18 mouse cellular contexts compared by ENCODE assay signal in genomic region chr5:99953883-99954282, GRCm38 (mm10). TPM values are rescaled to one million over a fixed set of nuclear protein-coding genes. Genes with fewer than 3 reads are reported as not detected.
DNase-seq lines count a peak whose midpoint lies in the region; ATAC-seq lines count a peak whose summit lies in the region.
"Had no signal": no experiment of that assay in that cellular context is flagged by ENCODE, and none has a peak within 500 bp of the region (broad histone marks: within the 10 kb centered on the region; RNA-seq: fewer than 3 reads in every experiment).

No protein-coding gene starts in this region.

- peak; percentile 31 for DNase-seq in brain, adult 2 months (ENCODE audit: low read depth, low spot score)
- peak; percentile 41 for DNase-seq in embryo, embryonic 11 days
- no peak for DNase-seq in frontal cortex, postnatal 36 days (ENCODE audit: low spot score in 2 of 2)
- DNase-seq in left cerebral cortex, adult 8-10 months (ENCODE audit: low spot score in 2 of 2), result no peak
- DNase-seq in gastrocnemius, postnatal 36 days, result no peak
- DNase-seq: adrenal gland, adult 8-10 months; cerebellum, adult 9-11 months; gastrocnemius, postnatal 10 days; heart, postnatal 10 days; liver, postnatal 0 days; lung, postnatal 4 days had no signal

- H3K4me3 ChIP-seq in hindbrain, embryonic 12.5 days, result no peak overlapping the region
- H3K4me3 ChIP-seq in midbrain, embryonic 15.5 days, result no peak overlapping the region
- H3K4me3 ChIP-seq: embryonic facial prominence, embryonic 13.5 days; layer of hippocampus, adult 2 months; limb, embryonic 15.5 days had no signal

- H3K4me1 ChIP-seq in hindbrain, embryonic 12.5 days, result peaks cover 8% of the 10 kb centered on the region; the same call in 1 of the 2 replicates
- H3K4me1 ChIP-seq in midbrain, embryonic 15.5 days, result no peaks in the 10 kb centered on the region
- H3K4me1 ChIP-seq: embryonic facial prominence, embryonic 13.5 days; limb, embryonic 15.5 days had no signal

- 0 out of 2 replicates have a peak overlapping the region, but pooled peaks have one; percentile 23 for H3K27ac ChIP-seq in hindbrain, embryonic 12.5 days
- no peak overlapping the region for H3K27ac ChIP-seq in midbrain, embryonic 15.5 days
- H3K27ac ChIP-seq: embryonic facial prominence, embryonic 13.5 days; kidney, postnatal 0 days; limb, embryonic 15.5 days had no signal

- peaks cover 13% of the 10 kb centered on the region for H3K36me3 ChIP-seq in hindbrain, embryonic 12.5 days
- 0 out of 2 replicates have a peak, but pooled peaks cover 4% of the 10 kb centered on the region for H3K36me3 ChIP-seq in midbrain, embryonic 15.5 days (replicated peaks)

- no peaks in the 10 kb centered on the region for H3K27me3 ChIP-seq in hindbrain, embryonic 12.5 days
- H3K27me3 ChIP-seq in midbrain, embryonic 15.5 days (replicated peaks), result no peaks in the 10 kb centered on the region
- H3K27me3 ChIP-seq: embryonic facial prominence, embryonic 13.5 days; limb, embryonic 15.5 days had no signal

- H3K4me2 ChIP-seq in hindbrain, embryonic 12.5 days (replicated peaks), result no peak overlapping the region
- H3K4me2 ChIP-seq in midbrain, embryonic 15.5 days, result no peak overlapping the region
- H3K4me2 ChIP-seq: embryonic facial prominence, embryonic 13.5 days; limb, embryonic 15.5 days had no signal

- H3K9ac ChIP-seq in hindbrain, embryonic 12.5 days, result no peak overlapping the region
- no peak overlapping the region for H3K9ac ChIP-seq in midbrain, embryonic 15.5 days
- H3K9ac ChIP-seq: embryonic facial prominence, embryonic 13.5 days; limb, embryonic 15.5 days; liver, postnatal 0 days had no signal

- peak; percentile 69 for ATAC-seq in hindbrain, embryonic 12.5 days (ENCODE audit: low FRiP score)
- peak; percentile 64; the same call in 1 of the 2 replicates for ATAC-seq in midbrain, embryonic 15.5 days (replicated peaks)
- ATAC-seq: liver, postnatal 0 days had no signal

- H3K9me3 ChIP-seq in hindbrain, embryonic 12.5 days (replicated peaks), result no peaks in the 10 kb centered on the region
- H3K9me3 ChIP-seq in midbrain, embryonic 15.5 days, result no peaks in the 10 kb centered on the region
- H3K9me3 ChIP-seq: embryonic facial prominence, embryonic 13.5 days; limb, embryonic 15.5 days had no signal

- WGBS in hindbrain, embryonic 12.5 days, result 4% methylated on average over 1 of the region's 1 CpGs
- WGBS in midbrain, embryonic 15.5 days, result 0% methylated on average over 1 of the region's 1 CpGs

- intact Hi-C loops in gastrocnemius, postnatal 36 days (cut with DNase I), result no loop called here

RNA-seq across cellular contexts. Expression of gene Hnrnpd, which starts 24.9 kb away (rescaled TPM):
- 445 and 497 TPM in 2 replicates for polyA plus RNA-seq in hindbrain, embryonic 12.5 days (2016; fragmentation: Nextera tagmentation; extraction: Ambion mirVana)
- polyA plus RNA-seq in midbrain, embryonic 15.5 days (2015; fragmentation: Nextera tagmentation; extraction: Ambion mirVana), result 156 and 180 TPM in 2 replicates
- total RNA-seq in left cerebral cortex, adult 8-10 months (2022), result 100 to 1,000 TPM; 182 to 239 (median 222) TPM
- total RNA-seq in gastrocnemius, postnatal 36 days (2021), result 10 to 100 TPM; 51.4 to 63.8 TPM

RNA-seq across cellular contexts. Expression of gene 4930524J08Rik, which starts 25.0 kb away (rescaled TPM):
- polyA plus RNA-seq in hindbrain, embryonic 12.5 days (2016; fragmentation: Nextera tagmentation; extraction: Ambion mirVana), result 2.0 and 2.7 TPM in 2 replicates
- polyA plus RNA-seq in midbrain, embryonic 15.5 days (2015; fragmentation: Nextera tagmentation; extraction: Ambion mirVana), result 2.8 and 3.8 TPM in 2 replicates
- total RNA-seq in left cerebral cortex, adult 8-10 months (2022), result 1 to 10 TPM; 1.1 to 3.3 (median 1.6) TPM
- under 1 TPM in 1 of 2 experiments, not detected in 1; 0.46 TPM for total RNA-seq in gastrocnemius, postnatal 36 days (2021)

RNA-seq across cellular contexts. Expression of gene Vamp9, which starts 47.8 kb away (rescaled TPM):
- polyA plus RNA-seq in hindbrain, embryonic 12.5 days (2016; fragmentation: Nextera tagmentation; extraction: Ambion mirVana), result 0.50 TPM in 1 of 2 replicates, not detected in the other
- 0.65 and 1.3 TPM in 2 replicates for polyA plus RNA-seq in midbrain, embryonic 15.5 days (2015; fragmentation: Nextera tagmentation; extraction: Ambion mirVana)
- total RNA-seq in left cerebral cortex, adult 8-10 months (2022), result 1 to 10 TPM in 2 of 4 experiments, under 1 TPM in 1, not detected in 1; 0.89 to 1.4 (median 1.3) TPM
- total RNA-seq in gastrocnemius, postnatal 36 days (2021), result not detected
- total RNA-seq: ES-E14; heart, postnatal 10 days had no signal
- polyA plus RNA-seq: liver, postnatal 0 days had no signal

Comparison
In these comparisons a context has a peak if more than half of its experiments do, and no peak if none do; other contexts are left out.
1. DNase-seq: peak in brain, adult 2 months (single experiment) and embryo, embryonic 11 days (single experiment); none in frontal cortex, postnatal 36 days (0 of 2), left cerebral cortex, adult 8-10 months (0 of 2) and gastrocnemius, postnatal 36 days (0 of 2).